Mouse (Mus musculus) gastrocnemius, adult 8-10 months (tissue): ENCODE results near the gene Pla2g4c. TPM values are rescaled to one million over a fixed set of nuclear protein-coding genes. Genes with fewer than 3 reads are reported as not detected.
"Not testable (repeated sequence)": the region's sequence is repeated elsewhere in the genome, so short reads cannot be mapped to it uniquely, and the experiment has no call there.

Source experiments
- DNase-seq, 2 experiments: peaks; one replicate each; pipeline ENCODE4 v3.0.0; 2022; ENCODE audit warnings: low spot score in 2 of 2
- total RNA-seq, 4 experiments: library from RNA; stranded (reverse); gene quantifications; 2 replicates each; pipeline ENCODE4 v1.2.4; 2022

Gene Pla2g4c
- under 1 TPM in 1 of 4 experiments, not detected in 3; 0.11 TPM for total RNA-seq

GRCm38 (mm10) chr7:13324316-13324715, at the start of gene Pla2g4c:
TSS of gene Pla2g4c (plus strand) at chr7:13324655.
- DNase-seq, result no peak

GRCm38 (mm10) chr7:13277081-13277480, 47.4 kb upstream of the Pla2g4c start, which contains the start of gene Lig1:
TSS of gene Lig1 (plus strand) at chr7:13277283.
- DNase-seq, result no peak

- no peak for DNase-seq
Measured at GRCm38 (mm10) chr7:13277833-13278232, 46.6 kb upstream of the Pla2g4c start.

- DNase-seq, result peak; percentile 82 to 85
Measured at GRCm38 (mm10) chr7:13278308-13278891, 46.1 kb upstream of the Pla2g4c start, which contains the start of gene Zswim9. TSS of gene Zswim9 (minus strand) at chr7:13278721.

GRCm38 (mm10) chr7:13278957-13279356, 45.5 kb upstream of the Pla2g4c start:
- DNase-seq, result not testable (repeated sequence)

- no peak for DNase-seq
Measured at GRCm38 (mm10) chr7:13288621-13289020, 35.8 kb upstream of the Pla2g4c start.

GRCm38 (mm10) chr7:13290041-13290675, 34.3 kb upstream of the Pla2g4c start:
- no peak for DNase-seq

- DNase-seq, result no peak
Measured at GRCm38 (mm10) chr7:13291370-13291769, 33.1 kb upstream of the Pla2g4c start.

GRCm38 (mm10) chr7:13293878-13294855, 30.3 kb upstream of the Pla2g4c start:
- no peak for DNase-seq

GRCm38 (mm10) chr7:13295256-13295655, 29.2 kb upstream of the Pla2g4c start:
- no peak for DNase-seq

GRCm38 (mm10) chr7:13297636-13298035, 26.8 kb upstream of the Pla2g4c start:
- DNase-seq, result no peak

GRCm38 (mm10) chr7:13298821-13299220, 25.6 kb upstream of the Pla2g4c start:
- DNase-seq, result no peak

- no peak for DNase-seq
Measured at GRCm38 (mm10) chr7:13301643-13302042, 22.8 kb upstream of the Pla2g4c start.

GRCm38 (mm10) chr7:13302780-13303179, 21.7 kb upstream of the Pla2g4c start:
- no peak for DNase-seq

- no peak for DNase-seq
Measured at GRCm38 (mm10) chr7:13303372-13303771, 21.1 kb upstream of the Pla2g4c start.

- DNase-seq, result no peak
Measured at GRCm38 (mm10) chr7:13309407-13309806, 15.0 kb upstream of the Pla2g4c start.

- no peak for DNase-seq
Measured at GRCm38 (mm10) chr7:13310493-13311199, 13.8 kb upstream of the Pla2g4c start.

GRCm38 (mm10) chr7:13311401-13311800, 13.1 kb upstream of the Pla2g4c start:
- DNase-seq, result no peak

- no peak for DNase-seq
Measured at GRCm38 (mm10) chr7:13314095-13314597, 10.3 kb upstream of the Pla2g4c start.

GRCm38 (mm10) chr7:13321424-13321823, 3.0 kb upstream of the Pla2g4c start:
- DNase-seq, result no peak

- DNase-seq, result no peak
Measured at GRCm38 (mm10) chr7:13330575-13330974, 6.1 kb downstream of the Pla2g4c start.
